Mouse (Mus musculus): ENCODE data around the gene Dpep3. TPM values are rescaled to one million over a fixed set of nuclear protein-coding genes. Genes with fewer than 3 reads are reported as not detected.
"Not testable (repeated sequence)": the region's sequence is repeated elsewhere in the genome, so short reads cannot be mapped to it uniquely, and the experiment has no call there.

Gene Dpep3
- polyA plus RNA-seq (2012; rRNA removed) = 0.30 and 0.55 TPM in 2 replicates

DNA sequence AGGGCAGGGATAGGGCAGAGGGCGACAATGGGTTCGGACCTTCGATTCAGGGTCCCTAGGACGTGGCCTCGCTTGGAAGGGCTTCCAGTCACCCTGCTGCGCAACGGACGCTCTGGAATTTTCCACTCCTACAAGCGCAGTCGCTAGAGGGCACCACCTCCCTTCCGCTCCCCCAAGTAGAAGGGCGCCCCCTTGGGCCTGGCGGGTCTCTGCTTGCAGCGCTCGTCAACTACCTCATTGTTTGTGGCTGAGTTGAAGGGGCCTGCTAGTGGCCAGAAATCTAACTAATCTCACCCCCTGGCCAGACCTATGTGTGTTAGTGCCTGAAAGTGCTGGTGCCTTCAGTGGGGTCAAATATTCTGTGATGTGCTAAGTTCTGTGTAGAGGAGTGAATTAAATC, at the start of gene Dpep3:
TSS of gene Dpep3 (minus strand) at position 105 of the 400 bp plus-strand sequence.
- no peak for TF ChIP-seq CTCF (IDR thresholded peaks at IDR 0.05; ENCODE audit: insufficient read depth, low read length)
- no peak for TF ChIP-seq POLR2A (IDR thresholded peaks at IDR 0.05; ENCODE audit: borderline replicate concordance, extremely low read depth, low read depth, low read length)
- WGBS = 93% methylated on average over 15 of the region's 15 CpGs
- no peak for DNase-seq
- H3K4me3 ChIP-seq (replicated peaks; ENCODE audit: extremely low read depth, low read depth, low read length) = no peak within 1 kb of the TSS
- no peaks in the 10 kb centered on the region for H3K4me1 ChIP-seq (ENCODE audit: control insufficient read depth, insufficient read depth, low read length)

DNA sequence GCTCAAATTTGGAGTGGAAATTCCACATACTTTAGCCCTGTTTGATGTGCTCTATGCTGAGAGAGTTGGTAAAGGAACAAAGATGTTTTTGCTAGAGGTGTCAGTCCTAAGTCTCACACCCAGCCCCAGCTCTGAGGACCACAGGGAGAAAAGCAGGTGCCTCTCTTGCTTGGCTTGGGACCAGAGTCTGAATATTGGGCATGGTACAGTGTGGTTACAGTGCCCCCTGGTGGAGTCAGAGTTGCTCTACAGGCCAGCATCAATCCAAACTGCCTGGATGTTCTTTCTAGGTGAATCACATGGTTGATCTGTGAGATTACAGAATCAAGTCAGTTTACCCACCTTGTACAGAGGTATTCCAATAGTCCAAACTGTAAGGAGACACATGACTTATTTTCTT, 43.3 kb upstream of the Dpep3 start:
- peak; percentile 97 for TF ChIP-seq CTCF (IDR thresholded peaks at IDR 0.05; ENCODE audit: insufficient read depth, low read length)
- TF ChIP-seq POLR2A (IDR thresholded peaks at IDR 0.05; ENCODE audit: borderline replicate concordance, extremely low read depth, low read depth, low read length) = no peak
- Histone ChIP-seq H3K4me1 (ENCODE audit: control insufficient read depth, insufficient read depth, low read length) (no peaks in the 10 kb centered on the region), H3K4me3 (replicated peaks; ENCODE audit: extremely low read depth, low read depth, low read length) (no peak overlapping the region)
- DNase-seq = peak; percentile 75

DNA sequence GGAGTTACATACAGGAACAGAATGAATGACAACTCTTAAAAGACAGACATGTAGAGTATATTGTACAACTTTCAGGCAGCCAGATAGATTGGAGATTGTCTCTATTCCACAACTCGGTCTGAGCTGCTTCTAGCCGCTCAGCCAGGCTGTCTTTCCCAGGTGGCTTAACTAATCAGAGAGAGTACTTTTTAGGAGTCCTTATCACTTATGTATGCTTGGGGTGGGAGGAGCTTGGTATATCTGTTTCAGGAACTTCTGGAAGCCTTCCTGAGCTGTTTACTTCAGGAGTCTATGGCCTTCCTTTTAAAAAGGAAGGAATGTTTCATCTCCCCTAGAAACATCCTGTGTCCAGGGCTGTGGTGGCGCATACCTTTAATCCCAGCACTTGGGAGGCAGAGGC, 38.8 kb upstream of the Dpep3 start:
- TF ChIP-seq CTCF (IDR thresholded peaks at IDR 0.05; ENCODE audit: insufficient read depth, low read length) (no peak), POLR2A (IDR thresholded peaks at IDR 0.05; ENCODE audit: borderline replicate concordance, extremely low read depth, low read depth, low read length) (no peak)
- H3K4me1 ChIP-seq (ENCODE audit: control insufficient read depth, insufficient read depth, low read length) = no peaks in the 10 kb centered on the region
- DNase-seq = no peak
- H3K4me3 ChIP-seq (replicated peaks; ENCODE audit: extremely low read depth, low read depth, low read length) = no peak overlapping the region
- 88% methylated on average over 3 of the region's 3 CpGs for WGBS

DNA sequence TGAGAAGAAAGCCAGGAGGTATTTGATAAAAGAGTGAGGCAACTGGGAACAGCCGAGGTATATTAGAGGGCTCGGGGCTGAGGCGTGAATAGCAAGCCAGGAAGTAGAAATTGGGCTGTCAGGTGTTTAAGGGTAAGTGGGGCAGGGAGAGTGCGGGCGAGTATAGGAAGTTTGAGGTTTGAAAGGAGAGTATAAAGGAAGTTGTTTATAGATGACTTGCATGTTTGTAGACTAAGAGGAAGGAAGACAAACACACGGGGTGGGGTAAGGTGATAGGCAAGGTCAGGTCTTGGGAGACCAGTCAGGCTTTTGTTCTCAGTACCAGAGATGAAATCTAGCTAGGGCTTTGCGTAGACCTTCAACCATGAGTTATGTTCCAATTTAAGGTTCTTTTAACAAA, 37.9 kb upstream of the Dpep3 start:
- no peak for TF ChIP-seq POLR2A (IDR thresholded peaks at IDR 0.05; ENCODE audit: borderline replicate concordance, extremely low read depth, low read depth, low read length)
- TF ChIP-seq CTCF (IDR thresholded peaks at IDR 0.05; ENCODE audit: insufficient read depth, low read length) = no peak
- 72% methylated on average over 7 of the region's 7 CpGs for WGBS
- H3K4me3 ChIP-seq (replicated peaks; ENCODE audit: extremely low read depth, low read depth, low read length) = no peak overlapping the region
- DNase-seq = no peak
- H3K4me1 ChIP-seq (ENCODE audit: control insufficient read depth, insufficient read depth, low read length) = no peaks in the 10 kb centered on the region

DNA sequence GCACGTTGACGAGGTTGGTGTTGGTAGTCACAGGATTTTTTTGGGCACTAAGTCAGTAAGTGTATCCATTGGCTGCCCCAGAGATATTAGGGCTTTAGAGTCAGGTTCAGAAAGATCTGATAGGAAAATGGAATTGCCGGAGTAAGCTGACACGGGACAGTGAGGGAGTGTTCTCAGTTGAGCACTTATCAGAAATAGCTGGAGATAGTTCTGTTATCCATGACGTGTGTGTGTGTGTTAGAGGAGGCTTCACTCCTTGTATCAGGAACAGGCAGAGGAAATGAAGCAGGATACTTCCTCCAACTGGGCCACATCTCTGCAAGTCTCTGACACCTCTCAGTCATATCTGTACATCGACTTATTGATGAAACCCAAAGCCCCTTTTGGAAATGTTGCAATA, 37.1 kb upstream of the Dpep3 start:
- WGBS = 91% methylated on average over 6 of the region's 6 CpGs
- no peak overlapping the region for H3K4me3 ChIP-seq (replicated peaks; ENCODE audit: extremely low read depth, low read depth, low read length)
- H3K4me1 ChIP-seq (ENCODE audit: control insufficient read depth, insufficient read depth, low read length) = no peaks in the 10 kb centered on the region
- TF ChIP-seq CTCF (IDR thresholded peaks at IDR 0.05; ENCODE audit: insufficient read depth, low read length) = no peak
- no peak for TF ChIP-seq POLR2A (IDR thresholded peaks at IDR 0.05; ENCODE audit: borderline replicate concordance, extremely low read depth, low read depth, low read length)
- DNase-seq = no peak

DNA sequence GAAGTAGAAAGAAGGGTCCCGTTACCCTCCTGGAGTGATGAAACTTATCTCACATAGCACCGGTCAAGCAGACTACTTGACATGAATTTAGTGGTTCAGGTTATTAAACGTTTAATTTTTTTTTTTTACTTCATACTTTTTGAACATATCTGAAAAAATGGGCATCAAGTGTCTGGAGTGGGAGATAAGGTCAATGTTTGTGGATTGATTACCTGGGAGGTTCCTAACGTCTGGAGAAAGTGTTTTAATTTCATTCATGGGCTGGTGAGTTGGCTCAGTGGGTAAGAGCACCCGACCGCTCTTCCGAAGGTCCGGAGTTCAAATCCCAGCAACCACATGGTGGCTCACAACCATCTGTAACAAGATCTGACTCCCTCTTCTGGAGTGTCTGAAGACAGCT, 33.0 kb upstream of the Dpep3 start:
- DNase-seq; H3K4me1 ChIP-seq (ENCODE audit: control insufficient read depth, insufficient read depth, low read length); H3K4me3 ChIP-seq (replicated peaks; ENCODE audit: extremely low read depth, low read depth, low read length): not testable (repeated sequence)
- WGBS = 70% methylated on average over 8 of the region's 8 CpGs

DNA sequence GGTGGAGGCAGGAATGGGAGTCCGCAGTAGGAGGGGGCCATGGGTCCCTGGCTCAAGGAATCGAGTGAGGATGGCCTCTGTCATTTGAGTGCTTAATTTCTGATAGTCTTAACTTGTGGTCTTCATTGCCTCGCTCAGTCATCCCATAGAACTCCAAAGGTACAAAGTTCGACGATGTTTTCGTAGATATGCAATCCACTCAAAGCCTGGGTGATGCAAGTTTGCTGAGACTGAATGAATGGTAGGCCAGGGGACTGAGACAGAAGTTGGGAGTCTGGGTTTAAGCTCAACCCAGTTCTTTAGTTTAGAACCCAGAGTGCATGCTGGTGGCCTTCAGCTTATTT, 32.4 kb upstream of the Dpep3 start, which contains the start of gene Ddx28:
TSS of gene Ddx28 (minus strand) at position 240 of the 344 bp plus-strand sequence.
- Histone ChIP-seq H3K4me1 (ENCODE audit: control insufficient read depth, insufficient read depth, low read length) (peaks cover 3% of the 10 kb centered on the region; the same call in 1 of the 2 replicates), H3K4me3 (replicated peaks; ENCODE audit: extremely low read depth, low read depth, low read length) (peak within 1 kb of the TSS; percentile 97)
- 1% methylated on average over 6 of the region's 6 CpGs for WGBS
- TF ChIP-seq POLR2A (IDR thresholded peaks at IDR 0.05; ENCODE audit: borderline replicate concordance, extremely low read depth, low read depth, low read length) = no peak
- TF ChIP-seq CTCF (IDR thresholded peaks at IDR 0.05; ENCODE audit: insufficient read depth, low read length) = no peak
- DNase-seq = no peak

DNA sequence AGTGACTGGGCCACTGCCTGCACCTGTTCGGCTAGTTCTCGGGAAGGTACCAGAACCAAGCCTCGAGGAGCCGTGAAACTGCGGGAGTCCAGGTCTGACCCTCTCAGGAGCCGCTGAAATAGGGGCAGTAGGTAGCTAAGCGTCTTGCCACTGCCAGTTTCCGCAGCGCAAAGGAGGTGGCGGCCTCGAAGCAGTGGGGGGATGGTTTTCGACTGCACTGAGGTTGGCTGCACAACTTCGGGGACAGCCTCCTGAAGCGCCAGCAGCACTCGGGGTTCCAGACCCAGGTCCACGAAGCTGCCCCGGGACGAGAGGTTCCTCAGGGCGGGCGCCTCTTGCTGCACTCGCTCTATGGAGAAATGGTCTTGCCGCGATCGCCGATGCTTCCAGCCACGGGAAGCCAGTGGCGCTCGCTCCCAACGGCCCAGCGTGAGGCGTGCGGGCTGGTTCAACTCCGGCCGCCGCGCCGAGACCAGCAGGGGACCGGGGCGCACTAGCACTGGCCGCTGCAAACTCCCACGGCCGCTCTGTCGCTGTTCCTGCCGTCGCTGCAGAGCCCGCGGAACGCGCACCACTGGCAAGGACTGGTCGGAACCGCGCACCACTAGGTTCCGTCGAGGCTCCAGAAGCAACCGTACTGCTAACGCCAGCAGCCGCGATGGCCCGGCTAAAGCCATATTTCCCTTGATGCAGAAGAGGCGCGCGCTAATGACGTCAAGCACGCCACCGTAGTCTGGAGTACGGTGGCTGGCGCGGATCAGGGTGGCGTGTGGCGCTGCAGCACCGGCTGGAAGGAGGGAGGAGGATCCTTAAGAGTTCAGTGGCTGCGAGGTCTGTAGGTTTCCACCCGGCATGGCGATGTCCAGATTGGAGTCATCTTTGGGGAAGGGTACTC, 31.8 kb upstream of the Dpep3 start:
- TF ChIP-seq POLR2A (IDR thresholded peaks at IDR 0.05; ENCODE audit: borderline replicate concordance, extremely low read depth, low read depth, low read length) (peak; percentile 80; the same call in 1 of the 2 replicates), CTCF (IDR thresholded peaks at IDR 0.05; ENCODE audit: insufficient read depth, low read length) (no peak)
- H3K4me1 ChIP-seq (ENCODE audit: control insufficient read depth, insufficient read depth, low read length) = peaks cover 3% of the 10 kb centered on the region; the same call in 1 of the 2 replicates
- peak overlapping the region; percentile 97 for H3K4me3 ChIP-seq (replicated peaks; ENCODE audit: extremely low read depth, low read depth, low read length)
- DNase-seq = peak; percentile 89
- WGBS = 1% methylated on average over 74 of the region's 74 CpGs

DNA sequence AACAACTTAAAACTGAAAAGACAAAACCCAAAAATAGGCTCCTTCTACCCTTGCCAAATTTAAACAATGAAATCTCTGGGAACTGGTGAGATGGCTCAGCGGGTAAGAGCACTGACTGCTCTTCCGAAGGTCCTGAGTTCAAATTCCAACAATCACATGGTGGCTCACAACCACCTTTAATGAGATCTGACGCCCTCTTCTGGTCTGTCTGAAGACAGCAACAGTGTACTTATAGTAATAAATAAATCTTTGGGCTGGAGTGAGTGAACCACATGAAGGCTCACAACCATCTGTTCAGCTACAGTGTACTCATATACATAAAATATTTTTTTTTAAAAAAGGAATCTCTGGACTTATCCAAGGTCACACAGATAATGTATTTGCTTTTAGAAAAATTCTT, 28.7 kb upstream of the Dpep3 start:
- not testable (repeated sequence) for DNase-seq; H3K4me3 ChIP-seq (replicated peaks; ENCODE audit: extremely low read depth, low read depth, low read length); H3K4me1 ChIP-seq (ENCODE audit: control insufficient read depth, insufficient read depth, low read length)
- 60% methylated on average over 3 of the region's 3 CpGs for WGBS

DNA sequence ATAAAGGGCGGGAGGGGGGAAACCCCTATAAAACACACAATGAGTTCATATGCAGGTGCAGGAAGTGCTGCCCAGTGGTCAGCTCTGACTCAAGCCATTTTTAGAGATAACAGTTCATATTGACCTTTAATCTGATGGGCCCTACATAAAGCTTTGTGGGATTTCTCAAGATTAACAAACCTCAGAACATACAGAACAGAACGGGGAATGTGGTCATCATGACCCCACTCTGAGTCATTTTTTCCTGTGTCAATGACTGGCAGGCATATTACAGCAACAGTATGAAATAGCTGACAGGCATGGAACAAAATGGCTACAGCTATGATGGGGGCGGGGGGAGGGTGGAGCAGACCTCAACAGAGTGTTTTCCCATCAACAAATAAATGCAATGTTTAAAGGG, 27.9 kb upstream of the Dpep3 start:
- TF ChIP-seq CTCF (IDR thresholded peaks at IDR 0.05; ENCODE audit: insufficient read depth, low read length) (no peak), POLR2A (IDR thresholded peaks at IDR 0.05; ENCODE audit: borderline replicate concordance, extremely low read depth, low read depth, low read length) (no peak)
- no peak for DNase-seq
- Histone ChIP-seq H3K4me3 (replicated peaks; ENCODE audit: extremely low read depth, low read depth, low read length) (no peak overlapping the region), H3K4me1 (ENCODE audit: control insufficient read depth, insufficient read depth, low read length) (peaks cover 3% of the 10 kb centered on the region; the same call in 1 of the 2 replicates)
- 64% methylated on average over 3 of the region's 3 CpGs for WGBS

Measured in lung, adult 2 months (tissue).